Mouse (Mus musculus) small intestine, adult 2 months (tissue): Measurements from ENCODE around the gene Sec22c.

Experiments used
- CTCF ChIP-seq: fragments of 200-500 bp; IDR thresholded peaks from 2 replicates; pipeline ENCODE4 v1.5.1; 2012; ENCODE audit warnings: low read depth, mild to moderate bottlenecking, control low read depth, inconsistent platforms, low read length, moderate library complexity, mixed read lengths; ENCODE audit not compliant: insufficient replicate concordance, insufficient read length; ENCODE audit errors: extremely low read depth
- POLR2A ChIP-seq: fragments of 200-500 bp; IDR thresholded peaks from 2 replicates; pipeline ENCODE4 v1.6.1; 2012; ENCODE audit warnings: low read depth, mild to moderate bottlenecking, control low read depth, inconsistent platforms, low read length, moderate library complexity

GRCm38 (mm10) chr9:121632891-121633290 lies 72.4 kb downstream of the Sec22c start:
- TF ChIP-seq CTCF, result no peak
- TF ChIP-seq POLR2A, result no peak
